Mouse (Mus musculus) MEL-GATA-1-ER (cell line): Measurements from ENCODE around the gene Cib3.

ENCODE experiments used
- DNase-seq: peaks from one replicate; pipeline ENCODE4 v3.0.0-alpha.2; 2012; ENCODE audit warnings: low read depth; ENCODE audit errors: extremely low read depth

Gene Cib3

DNA sequence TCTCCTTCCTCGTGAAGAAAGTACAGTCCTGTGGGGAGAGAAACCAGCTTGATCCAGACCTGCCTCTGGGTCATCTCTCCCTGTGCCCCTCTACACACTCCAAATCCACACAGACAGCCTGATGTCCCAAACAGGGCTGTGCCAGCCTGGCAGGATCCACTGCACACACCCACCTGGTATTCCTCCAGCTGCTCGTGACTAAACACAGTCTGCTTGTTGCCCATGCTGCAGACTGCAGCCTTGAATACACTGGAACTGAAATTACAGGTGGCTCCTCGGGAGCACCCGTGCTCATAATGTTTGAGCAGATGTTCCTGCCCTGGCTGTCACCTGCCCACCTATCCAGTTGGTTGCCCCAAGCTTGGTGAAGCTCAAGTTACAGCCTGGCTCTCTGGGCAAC lies at the start of gene Cib3:
TSS of gene Cib3 (minus strand) at position 87 of the 400 bp plus-strand sequence.
- DNase-seq: no peak

DNA sequence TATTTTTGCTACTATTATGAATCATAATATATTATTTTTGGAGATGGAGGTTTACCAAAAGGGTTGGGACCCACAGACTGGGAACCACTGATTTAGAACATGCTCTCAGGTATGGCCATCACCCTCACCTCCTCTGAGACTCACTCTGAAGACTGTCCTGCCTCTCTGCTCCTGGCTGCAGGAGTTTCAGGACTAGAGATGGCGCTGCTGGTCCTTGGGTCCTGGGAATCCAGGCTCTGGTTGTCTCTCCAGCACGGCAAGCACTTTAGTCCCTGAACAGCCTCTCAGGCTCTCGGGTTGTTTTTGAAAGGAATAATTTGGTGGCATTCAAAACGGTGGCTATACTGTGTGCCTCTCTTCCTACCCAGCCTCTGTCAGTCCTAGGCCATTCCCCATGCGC lies 49.2 kb upstream of the Cib3 start:
- DNase-seq: no peak

DNA sequence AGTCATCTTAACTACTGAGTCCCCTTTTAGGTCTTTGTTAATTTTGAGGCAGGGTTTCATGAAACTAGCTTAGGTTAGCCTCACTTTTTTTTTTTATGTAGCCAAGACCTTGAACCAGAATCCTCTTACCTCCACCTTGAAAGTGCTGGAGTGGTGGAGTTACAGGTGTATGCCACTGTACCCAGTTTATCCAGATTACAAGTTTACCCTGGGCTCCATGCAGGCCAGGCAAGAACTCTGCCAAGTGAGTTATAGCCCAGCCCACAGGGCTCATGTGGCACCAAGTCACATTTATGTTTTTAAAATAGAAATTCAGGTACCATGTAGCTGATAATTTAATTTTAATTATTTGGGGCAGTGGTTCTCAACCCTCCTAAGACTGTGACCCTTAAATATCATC lies 48.8 kb upstream of the Cib3 start:
- DNase-seq: no peak

DNA sequence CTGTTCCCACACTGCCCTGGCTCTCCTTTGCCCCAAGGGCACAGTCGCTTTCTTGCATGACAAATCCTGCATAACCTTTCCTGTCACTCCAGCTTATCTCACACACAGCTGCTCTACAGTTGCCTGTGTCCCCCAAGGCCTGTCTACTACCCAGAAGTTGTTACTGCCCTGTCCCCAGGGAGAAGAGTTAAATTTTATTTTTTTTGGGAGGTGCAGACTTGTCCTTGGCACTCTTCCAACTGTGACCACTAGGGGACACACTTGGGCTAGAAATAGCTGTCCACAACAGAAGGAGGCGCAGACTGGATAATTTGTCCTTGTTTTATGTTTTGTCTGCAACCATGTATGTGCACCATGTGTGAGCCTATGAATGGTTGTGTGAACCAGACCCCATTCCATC lies 48.4 kb upstream of the Cib3 start:
- DNase-seq: no peak

DNA sequence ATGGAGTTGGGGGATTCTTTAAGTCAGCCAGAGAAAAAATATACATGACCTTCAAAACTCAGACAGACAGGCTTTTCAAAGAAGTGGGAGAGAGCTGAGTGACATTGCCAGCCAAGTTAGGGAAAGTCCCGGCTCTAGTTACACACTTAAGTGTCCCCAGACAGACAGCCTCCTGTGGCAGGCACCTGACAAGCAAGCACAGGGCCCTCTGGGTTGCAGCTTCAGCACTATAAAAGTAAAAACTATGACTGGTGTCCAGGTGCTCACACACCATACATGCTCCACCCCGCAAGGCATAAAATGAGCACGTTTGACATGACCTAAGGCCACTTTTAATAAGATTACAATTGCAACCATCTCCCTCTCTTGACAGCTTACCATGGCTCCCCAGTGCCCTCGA lies 47.9 kb upstream of the Cib3 start:
- no peak for DNase-seq

DNA sequence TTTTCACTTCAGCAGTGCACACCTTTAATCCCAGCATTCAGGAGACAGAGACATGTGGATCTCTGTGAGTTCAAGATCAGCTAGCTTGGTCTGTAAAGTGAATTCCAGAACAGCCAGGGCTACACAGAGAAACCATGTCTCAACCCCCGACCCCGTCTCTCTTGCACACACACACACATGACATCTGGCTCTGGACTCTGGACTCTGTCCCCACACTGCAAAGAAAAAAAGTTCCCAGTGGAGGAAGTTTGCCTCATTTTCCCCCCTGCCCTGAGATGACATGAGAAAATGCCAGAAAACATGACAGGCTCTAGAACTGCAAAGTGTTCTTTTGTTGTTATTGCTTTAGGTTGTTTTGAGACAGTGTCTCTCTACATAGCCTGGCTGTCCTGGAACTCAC lies 47.2 kb upstream of the Cib3 start:
- DNase-seq: no peak

DNA sequence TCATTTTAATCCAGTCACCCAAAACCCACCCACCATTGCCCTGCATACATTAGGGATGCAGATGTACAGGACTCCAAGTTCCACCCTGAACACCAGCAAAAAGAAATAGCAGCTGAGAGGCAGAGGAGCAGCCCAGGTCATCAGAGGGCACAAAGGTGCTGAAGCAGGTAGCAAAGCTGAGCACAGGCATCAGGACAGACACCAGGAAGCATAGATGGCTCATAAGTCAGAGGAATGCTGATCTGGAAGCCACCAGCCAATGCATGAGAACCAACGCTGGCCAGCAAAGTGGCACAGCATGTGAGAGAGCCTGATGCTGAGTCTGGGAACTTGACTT lies 45.2 kb upstream of the Cib3 start:
- DNase-seq: no peak

DNA sequence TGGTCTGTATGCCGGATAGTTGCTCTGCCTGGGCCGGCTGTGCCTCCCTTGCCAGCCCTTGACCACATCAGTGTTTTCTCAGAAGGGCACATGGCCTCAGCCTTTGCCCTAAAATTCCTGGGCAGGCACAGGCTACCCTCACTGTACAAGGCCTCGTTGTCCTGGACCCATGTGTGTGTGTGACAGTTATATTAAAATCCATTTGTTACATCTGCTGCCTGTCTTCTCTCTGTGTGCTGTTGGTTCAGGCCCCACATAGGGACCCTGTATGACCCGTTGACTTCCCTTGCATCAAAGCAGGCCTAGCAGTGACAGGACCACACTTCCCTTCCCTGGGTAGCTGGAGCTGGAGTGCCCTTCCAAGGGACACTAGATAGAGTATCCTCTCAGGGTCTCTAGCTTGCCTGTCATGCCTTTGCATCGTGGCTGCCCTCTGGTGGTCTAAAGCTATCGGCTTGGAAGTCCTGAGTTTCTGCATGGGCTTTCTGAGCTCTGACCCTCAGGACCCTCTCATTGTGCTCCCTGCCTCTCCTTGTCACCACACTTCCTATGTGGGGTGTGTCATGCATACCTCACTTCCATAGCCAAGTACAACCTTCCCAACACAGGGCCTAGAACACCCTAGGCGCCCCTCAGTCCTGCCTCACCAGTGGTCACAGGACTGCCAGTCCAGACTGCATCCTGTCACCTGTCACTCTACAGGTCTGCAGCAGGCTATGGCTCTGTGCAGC lies 44.7 kb upstream of the Cib3 start:
- DNase-seq: no peak

DNA sequence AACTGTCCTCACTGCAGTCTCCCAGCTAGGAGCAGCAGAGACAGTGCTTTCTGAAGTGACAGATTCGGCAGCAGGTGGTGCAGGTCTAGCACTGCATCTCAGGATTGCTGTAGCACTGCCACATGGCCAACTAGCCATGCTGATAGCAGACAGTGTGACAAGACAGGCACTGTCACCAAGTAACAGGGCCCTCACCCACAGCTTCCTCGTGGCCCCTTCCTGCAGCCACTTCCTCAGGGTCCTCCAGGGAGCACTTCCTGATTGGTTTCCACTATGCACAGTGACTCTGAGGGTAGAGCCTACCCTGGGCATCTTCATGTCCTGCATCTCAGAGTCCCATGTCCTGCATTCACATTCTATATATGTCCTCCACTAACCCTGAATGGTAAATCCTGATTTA lies 32.0 kb upstream of the Cib3 start:
- DNase-seq: no peak

DNA sequence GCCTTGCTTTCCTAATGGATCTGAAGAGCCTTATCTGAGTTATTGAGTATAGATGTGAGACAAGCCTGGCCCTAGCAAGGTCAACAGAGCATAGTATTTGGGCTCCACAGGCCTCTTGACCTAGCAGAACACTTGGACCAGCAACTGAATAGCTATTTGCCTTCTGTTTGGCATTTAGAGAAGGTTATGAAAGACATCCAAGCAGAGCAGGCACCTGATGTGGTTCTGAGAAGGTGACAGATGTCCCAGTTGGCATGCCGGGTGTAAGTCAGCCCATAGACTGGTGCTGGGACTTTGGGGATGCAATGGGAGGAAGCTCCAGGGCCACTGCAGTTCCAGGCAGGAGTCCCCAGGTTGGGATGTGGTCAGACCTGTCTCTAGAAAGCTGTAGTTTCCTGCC lies 29.6 kb upstream of the Cib3 start:
- no peak for DNase-seq

DNA sequence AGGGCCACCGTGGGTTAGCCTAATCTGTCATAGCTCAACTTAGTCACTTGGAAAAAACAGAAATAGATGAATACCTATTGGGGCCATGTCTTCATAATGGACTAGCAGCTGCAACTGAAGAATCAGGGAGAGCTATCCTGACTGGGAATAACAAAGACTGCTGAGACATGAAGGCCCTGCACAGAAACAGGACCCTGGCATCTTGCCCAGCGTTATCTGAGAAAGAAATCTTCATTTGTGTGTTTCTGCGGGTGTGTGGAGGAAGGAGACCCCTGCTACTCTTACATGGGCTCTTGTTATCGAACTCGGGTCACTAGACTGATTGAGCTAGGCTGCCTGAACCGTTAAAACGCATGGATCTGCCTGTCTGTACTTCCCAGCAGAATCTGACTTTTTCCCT lies 28.3 kb upstream of the Cib3 start:
- DNase-seq: no peak

DNA sequence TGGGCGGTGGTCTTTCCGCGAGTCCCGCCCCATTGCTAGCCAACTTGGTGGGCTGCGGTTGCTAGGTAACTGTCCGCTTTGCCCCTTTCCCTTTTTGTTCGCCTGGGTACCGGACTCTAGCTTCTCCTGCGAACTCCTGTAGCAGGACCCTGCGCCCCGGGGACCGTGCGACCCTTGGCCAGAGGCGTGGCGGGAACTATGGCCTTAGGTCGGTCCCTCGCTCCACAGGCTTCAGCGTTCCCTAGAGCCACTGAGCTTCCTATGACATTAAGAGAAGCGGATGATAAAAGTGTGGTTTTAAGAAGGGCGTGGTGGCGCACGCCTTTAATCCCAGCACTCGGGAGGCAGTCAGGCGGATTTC lies 27.7 kb upstream of the Cib3 start:
- no peak for DNase-seq

DNA sequence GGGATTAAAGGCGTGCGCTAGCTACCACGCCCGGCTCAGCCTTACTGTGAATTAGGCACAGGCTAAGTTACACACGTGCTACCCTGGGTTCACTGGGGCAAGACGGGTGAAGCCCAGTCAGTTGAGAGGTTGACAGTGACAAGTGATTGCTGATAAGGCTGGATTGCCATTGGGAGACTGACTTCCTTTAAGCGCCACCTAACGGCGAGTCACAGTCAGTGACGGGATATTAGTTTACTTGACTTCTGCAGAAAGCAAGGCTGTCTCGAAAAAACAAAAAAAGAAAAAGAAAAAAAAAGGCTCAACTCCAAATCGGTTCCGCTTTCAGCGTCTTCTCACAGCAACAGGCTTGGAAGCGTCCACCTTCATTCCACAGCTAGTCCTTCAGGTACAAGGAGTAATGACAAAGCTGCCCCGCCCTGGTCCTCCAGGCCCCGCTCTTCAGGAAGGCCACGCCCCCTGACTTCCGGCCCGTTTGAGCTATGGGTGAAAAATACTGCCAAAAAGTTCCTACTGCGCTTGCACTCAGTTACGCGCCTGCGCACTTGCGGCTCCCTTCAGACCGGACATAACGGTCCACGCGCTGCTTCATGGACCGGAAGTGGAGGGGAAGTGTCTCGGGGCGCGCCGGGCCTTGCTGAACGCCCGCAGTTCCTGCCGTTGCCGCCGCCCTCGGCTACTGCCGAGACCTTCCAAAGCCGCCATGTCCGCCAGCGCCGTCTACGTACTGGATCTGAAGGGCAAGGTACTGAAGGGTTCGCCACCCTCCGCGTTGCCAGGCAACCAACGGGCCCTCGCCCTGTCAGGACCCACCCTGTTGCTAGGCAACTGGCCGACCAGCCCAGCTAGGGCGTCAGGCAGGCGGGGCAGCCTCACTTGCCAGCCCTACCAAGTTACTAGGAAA lies 27.1 kb upstream of the Cib3 start, which contains the start of gene Ap1m1:
TSS of gene Ap1m1 (plus strand) at position 520 of the 904 bp plus-strand sequence.
- DNase-seq: peak; percentile 95

DNA sequence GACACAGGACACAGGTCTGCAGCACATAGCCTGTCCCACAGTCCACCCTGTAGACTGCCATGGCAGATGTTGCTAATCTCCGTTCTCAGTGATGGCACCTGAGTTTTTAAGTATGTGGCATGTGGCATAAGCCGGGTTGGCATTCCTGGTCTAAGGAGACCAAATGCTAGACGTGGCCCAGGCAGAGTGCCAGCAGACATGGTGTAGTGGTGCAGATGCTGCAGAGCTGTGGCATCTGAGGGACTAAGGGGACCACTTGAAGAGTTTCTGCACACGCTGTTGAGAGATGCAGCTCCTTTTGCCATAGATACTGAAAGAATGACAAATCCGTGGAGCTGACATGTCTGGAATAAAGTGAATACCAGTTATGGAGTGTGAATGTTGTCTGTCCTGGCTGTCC lies 10.0 kb upstream of the Cib3 start:
- no peak for DNase-seq

DNA sequence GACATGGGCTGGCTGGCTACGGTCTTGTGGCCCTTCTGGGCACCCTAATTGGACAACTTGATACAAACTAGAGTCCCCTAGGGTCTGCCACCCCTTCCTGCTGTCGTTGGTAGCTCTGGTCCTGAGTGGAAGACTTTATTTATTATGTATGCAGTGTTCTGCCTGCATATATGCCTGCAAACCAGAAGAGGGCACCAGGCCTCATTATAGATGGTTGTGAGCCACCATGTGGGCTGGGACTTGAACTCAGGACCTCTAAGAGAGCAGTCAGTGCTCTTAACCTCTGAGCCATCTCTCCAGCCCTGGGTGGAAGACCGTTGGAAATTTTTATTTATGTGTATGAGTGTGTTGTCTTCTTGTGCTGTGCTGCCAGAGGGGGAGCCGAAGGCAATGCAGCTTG lies 8.1 kb upstream of the Cib3 start:
- no peak for DNase-seq

DNA sequence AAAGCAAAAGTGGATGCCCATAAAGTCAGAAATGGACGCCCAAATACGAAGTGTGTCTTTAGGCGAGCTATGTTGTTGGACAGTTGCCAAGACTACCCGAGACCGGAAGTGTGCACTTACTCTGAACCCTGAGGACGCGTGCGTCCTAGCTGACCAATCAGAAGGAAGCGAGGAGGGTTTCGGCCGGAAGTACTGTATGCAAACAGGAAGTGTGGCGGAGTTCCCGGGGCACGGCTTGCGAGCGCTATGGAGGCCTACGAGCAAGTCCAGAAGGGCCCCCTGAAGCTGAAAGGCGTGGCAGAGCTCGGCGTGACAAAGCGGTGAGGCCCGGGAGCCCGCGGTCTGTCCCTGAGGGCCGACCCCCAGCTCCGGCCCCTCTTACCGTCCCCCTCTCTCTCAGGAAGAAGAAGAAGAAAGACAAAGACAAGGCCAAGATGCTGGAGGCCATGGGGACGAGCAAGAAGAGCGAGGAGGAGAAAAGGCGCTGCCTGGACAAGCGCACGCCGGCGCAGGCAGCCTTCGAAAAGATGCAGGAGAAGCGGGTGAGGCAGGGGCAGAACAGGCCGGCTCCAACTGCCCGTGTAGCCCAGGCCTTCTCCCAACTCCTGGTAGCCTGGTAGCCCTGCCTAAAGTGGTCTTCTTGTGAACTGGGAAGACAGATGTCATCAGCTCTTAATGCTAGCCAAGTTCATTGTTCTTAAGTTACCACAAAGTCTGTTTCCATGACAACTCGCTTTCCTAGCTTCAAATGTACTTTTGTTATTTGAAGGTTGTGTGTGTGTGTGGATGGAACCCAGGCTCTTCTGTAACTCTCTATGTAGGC lies 7.1 kb upstream of the Cib3 start, which contains the start of gene Fam32a:
TSS of gene Fam32a (plus strand) at position 190 of the 823 bp plus-strand sequence.
- DNase-seq: peak; percentile 98

DNA sequence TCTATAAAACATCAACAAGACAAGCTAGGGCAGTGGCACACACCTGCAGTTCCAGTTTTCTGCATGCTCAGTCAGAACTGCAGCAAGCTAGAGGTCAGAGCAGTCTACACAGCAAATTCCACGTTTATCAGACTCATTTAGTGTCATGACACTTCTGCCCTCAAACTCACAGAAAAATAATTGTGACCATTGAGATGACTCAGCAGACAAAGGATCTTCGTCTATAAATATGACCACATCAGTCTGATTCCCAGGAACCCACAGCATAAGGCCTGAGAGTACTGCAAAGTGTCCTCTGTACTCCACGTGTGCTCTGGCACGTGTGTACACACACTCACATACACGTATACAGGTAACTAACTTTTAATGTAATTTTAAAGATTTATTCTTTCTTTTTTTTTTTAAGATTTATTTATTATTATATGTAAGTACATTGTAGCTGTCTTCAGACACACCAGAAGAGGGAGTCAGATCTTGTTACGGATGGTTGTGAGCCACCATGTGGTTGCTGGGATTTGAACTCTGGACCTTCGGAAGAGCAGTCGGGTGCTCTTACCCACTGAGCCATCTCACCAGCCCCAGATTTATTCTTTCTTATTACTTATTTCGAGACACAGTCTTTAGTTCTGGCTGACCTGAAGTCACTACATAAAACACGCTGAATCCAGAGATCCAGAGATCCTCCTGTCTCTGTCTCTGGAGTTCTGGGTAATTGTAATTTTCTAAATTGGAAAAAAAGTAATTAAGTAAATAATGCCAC lies 6.3 kb upstream of the Cib3 start:
- DNase-seq: no peak

DNA sequence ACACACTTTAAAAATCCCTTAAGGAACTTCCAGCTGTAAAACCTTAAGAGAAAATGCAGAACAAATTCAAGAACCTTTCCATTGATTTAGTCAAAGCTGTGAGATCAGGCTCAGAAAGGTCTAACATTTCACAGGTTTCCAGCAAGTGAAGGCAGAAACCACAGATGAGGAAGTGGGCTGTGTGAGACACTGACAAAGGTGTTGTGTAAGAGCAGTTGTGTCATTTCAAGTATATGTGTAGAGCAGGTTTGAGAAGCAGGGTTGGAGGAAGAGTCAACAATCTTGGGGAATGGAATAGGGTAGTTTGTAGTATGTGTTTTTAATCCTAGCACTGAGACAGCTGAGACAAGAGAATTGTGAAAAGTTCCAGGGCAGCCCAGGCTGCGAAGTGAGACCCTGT lies 3.2 kb upstream of the Cib3 start:
- peak; percentile 51 for DNase-seq

DNA sequence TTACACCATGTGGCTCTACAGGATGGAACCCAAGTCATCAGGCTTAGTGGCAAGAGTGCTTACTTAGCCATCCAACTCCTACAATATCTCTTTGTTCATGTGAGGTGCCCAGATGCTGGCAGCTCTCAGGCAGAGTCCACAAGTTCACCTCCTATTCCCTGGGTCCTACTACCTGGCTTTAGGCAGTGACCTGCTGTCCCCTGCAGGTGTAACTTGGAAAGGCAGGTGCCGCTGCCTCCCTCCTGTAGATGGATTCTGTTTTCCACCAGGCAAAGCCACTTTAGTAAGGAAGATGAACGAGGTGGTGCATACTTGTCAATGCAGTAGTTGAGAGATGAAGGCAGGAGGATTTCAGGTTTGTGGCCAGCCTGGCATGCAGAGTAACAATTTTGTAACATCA lies 2.4 kb upstream of the Cib3 start:
- DNase-seq: no peak

DNA sequence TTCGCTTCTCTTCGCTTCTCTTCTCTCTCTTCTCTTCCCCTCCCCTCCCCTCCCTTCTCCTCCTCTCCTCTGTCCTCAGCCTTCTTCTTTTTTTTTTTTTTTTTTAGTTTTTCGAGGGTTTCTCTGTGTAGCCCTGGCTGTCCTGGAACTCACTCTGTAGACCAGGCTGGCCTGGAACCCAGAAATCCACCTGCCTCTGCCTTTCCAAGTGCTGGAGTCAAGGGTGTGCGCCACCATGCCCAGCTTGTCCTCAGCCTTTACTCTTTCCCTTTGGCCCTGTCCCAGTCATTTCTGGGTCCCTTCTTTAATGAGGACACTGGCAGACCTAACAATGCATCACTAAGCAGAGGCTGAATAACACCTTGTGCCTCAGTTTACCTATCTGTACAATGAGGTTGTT lies 899 bp upstream of the Cib3 start, which contains the start of gene Gm11034:
TSS of gene Gm11034 (minus strand) at position 101 of the 400 bp plus-strand sequence.
- no peak for DNase-seq

DNA sequence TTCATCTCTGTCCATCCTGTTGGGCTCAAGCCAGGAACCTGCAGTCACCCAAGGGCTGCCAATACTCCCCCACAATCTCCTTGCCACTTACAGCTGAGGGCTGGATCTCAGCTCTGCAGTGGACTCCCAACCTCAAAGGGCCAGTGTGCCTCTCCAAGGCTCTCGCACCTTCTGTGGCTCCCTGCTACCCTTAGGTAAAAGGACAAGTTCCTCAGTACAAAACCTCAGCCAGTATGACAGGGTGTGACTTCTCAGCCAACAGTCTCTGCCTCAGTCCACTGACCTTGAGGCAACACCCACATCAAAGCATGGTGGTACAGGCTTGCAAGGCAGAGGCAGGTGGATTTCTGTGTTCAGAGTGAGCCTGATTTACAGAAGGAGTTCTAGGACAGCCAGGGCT lies 791 bp downstream of the Cib3 start:
- no peak for DNase-seq
